Mouse (Mus musculus) spleen, embryonic (tissue): ENCODE data around the gene Kcnq4.

Experiments
- CTCF ChIA-PET: fragments of 350-600 bp; sonication (Branson Sonifier 250); formaldehyde crosslinking; loops from one replicate; lab custom pipeline; 2022; lab: Charles Lee

Kcnq4 gene

DNA sequence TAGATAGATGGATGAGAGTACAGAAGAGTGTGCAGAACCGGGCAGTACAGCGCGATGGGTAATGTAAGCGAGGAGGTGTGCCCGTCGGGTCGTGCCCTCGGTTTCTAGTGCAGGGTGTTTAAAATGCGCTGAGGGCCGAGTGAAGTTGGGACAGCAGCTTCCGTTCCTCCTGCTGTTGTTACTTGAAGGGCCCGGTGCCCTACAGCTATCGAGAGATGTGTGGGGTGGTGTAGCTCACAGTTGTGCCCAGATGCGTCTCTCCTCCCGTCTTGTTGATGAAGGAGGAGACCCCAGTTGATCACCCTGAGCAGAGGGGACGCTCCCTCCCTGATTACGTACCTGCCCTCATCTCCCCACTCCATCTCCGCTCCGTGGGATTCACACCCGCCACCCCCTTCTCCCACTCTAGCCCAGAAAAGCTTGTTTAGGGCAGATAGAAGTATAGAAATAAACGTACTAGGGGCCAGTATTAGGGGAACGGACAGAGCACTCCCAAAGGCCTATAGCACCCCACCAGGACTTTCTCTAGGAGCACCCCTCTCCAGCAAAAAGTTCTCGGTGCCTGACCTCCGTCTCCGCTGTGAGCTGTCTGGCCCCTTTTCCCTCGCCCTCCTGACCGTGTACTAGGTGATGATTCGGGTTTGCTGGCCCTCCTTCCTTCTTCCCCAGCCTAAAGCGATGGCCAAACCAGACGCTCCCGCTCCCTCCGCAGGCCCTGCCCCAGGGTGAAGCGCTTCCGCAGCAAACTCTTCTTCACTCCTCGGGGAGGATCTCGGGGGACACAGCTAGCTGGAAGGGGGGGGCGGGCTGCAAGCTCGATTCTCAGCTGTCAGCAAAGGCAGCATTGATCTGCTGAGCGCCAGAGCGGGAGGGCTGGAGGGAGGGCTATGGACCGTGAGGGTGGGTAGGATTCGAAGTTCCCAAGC is at the start of gene Kcnq4:
TSS of gene Kcnq4 (minus strand) at position 672 of the 926 bp plus-strand sequence.
- CTCF ChIA-PET: interaction anchor here (0.6 kb wide), 1 partner anchor 448 kb away, joined by 3 read pairs; no protein-coding TSS in a partner anchor

DNA sequence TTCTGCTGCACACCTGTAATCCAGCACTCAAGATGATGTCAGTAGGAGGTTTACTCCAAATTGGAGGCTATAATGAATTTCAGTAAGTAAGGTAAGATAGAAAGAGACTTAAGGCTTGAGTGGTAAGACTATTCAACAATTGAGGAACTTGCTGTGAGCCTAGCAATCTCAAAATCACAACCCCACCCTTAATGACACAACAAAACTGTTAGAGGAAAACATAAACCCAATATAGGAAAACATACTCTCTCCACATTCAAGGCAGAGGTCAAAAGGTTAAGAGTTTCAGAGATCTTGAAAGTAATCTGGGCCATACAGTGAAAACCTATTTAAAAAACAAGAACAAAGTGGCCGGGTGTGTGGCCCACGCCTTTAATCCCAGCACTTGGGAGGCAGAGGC is 48.3 kb upstream of the Kcnq4 start:
- CTCF ChIA-PET: interaction anchor here (0.6 kb wide), 1 partner anchor 9 kb away, joined by 6 read pairs; no protein-coding TSS in a partner anchor

DNA sequence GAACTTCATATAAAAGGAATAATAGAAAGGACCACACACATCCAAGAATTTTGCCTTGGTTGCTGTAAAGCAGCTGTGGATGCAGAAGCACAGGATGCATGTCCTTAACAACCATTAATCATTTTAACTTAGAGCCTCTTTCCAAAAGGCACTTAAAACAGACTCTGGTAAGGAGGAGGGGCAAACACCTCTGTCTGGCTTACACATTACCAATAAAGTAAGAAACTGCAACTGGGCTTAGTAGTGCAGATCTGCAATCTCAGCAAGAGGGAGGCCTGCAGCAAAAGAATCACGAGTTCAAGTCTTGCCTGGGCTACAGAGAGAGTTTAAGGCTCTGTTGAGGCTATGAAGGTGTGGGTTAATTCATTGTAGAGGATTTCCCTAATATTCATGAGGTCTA is 47.2 kb upstream of the Kcnq4 start:
- CTCF ChIA-PET: no interaction called here

- CTCF ChIA-PET: no interaction called here
These were observed 44.5 kb upstream of the Kcnq4 start for GRCm38 (mm10) chr4:120792918-120793317.

- CTCF ChIA-PET: no interaction called here
These were observed 41.6 kb upstream of the Kcnq4 start for GRCm38 (mm10) chr4:120790027-120790426.

DNA sequence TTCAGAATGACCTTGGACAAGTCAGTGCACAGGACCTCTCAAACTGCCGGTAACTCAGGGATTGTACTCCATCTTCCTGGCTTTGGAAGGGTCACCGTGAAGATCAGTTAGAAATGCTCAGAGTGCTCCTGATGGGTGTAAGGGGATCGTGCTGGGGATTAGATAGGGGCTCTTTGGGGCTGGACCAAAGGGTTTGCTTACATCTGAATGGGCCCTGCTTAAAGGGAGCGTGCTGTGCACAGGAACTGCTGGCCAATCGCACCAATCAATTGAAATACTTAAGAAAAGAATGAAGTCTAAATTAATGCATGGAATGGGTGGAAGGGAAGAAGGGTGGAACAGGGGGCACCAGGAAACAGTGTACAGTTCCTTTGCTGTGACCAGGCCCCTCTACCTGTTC is 7.4 kb upstream of the Kcnq4 start:
- CTCF ChIA-PET: interaction anchor here (0.5 kb wide), 1 partner anchor 24 kb away, joined by 3 read pairs; no protein-coding TSS in a partner anchor

DNA sequence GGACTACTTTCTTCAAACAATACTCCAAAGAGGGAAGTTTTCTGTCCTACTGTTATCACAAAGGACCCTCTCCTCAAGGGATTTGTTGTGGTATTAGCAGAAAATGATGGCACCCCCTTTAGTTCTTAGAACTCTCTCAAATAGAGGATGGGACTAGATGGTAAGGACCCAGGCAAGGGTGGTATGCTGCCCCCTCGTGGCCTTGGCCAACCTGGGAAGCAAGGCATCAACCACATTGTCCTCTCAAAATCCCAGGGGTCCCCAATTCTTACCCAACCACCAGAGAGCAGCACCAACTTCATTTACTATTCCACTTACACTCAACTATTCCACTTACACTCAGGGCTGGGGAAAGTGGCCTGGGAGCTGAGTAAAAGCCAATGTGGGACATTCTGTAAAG is 6.9 kb upstream of the Kcnq4 start:
- CTCF ChIA-PET: interaction anchor here (0.5 kb wide), 1 partner anchor 25 kb away, joined by 3 read pairs; no protein-coding TSS in a partner anchor

DNA sequence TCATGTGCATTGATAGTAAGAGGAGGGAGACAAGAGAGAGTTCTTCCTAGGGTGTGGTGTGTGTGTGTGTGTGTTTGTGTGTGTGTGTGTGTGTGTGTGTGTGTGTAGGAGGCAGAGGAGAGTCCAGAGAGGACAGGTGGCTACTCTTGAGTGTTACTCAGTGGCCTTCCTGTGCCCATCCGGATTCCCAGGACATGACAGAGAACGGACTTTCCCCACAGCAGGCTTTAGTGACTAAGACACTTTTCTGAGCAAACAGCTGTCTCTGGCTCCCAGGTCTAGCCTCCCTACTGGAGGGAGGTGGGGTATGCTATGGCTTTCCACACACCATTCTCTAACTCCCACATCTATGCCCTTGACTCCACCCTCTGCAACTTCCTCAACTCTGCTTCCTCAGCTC is 1.2 kb upstream of the Kcnq4 start:
- CTCF ChIA-PET: interaction anchor here (1.0 kb wide), 1 partner anchor 18 kb away, joined by 3 read pairs; no protein-coding TSS in a partner anchor

GRCm38 (mm10) chr4:120747243-120747792 is 1.1 kb downstream of the Kcnq4 start:
- CTCF ChIA-PET: no interaction called here

DNA sequence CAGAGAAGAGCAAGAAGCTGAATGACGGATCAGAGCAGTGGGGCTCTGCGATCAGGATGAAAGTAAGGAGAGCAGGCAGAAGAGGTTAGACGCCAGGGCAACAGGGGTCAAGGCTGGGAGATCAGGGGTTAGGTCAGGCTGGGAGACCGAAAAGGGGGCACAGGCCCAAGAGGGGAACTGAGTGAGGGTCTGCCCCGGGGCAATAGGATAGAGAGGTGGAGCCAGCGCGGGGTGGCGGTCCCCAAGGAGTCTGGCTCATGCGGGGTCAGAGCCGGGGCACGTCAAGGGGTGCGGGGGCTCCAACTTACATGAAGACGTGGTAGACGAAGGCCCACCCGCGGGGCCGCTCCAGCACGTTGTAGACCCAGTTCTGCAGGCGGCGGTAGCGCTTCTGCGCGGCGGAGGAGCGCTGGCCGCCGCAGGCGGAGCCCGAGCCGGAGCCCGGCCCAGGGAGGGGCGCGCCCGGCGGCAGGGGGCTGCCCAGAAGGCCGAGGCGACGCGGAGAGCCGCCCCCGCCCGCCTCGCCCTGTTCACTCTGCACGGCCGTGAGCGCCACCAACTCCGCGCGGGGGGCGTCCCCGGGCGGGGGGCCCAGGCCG is 1.8 kb downstream of the Kcnq4 start:
- CTCF ChIA-PET: no interaction called here

- CTCF ChIA-PET: no interaction called here
These were observed 2.5 kb downstream of the Kcnq4 start for GRCm38 (mm10) chr4:120745731-120746551.

GRCm38 (mm10) chr4:120743636-120744035 is 4.8 kb downstream of the Kcnq4 start:
- CTCF ChIA-PET: no interaction called here

DNA sequence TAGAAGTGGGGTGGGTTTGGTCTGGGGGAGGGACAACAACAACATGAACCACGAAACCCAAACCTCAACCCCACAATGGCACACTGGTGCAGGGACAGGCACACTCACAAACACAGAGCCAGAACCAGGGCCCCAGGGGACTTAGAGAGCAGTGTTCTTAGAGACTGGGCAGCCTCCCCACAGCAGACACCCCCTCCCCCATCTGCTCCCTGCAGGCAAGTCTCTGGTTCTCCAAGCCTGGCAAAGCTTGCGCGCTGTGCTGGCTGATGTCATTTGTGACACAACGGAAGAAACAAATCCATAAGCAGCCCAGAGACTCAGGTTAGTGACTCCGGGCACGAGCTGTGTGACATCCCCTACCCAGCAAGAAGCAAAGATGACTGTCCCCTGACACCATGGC is 7.1 kb downstream of the Kcnq4 start:
- CTCF ChIA-PET: interaction anchor here (0.5 kb wide), 1 partner anchor 15 kb away, joined by 3 read pairs; no protein-coding TSS in a partner anchor

- CTCF ChIA-PET: no interaction called here
These were observed 14.3 kb downstream of the Kcnq4 start for GRCm38 (mm10) chr4:120734012-120734622.

DNA sequence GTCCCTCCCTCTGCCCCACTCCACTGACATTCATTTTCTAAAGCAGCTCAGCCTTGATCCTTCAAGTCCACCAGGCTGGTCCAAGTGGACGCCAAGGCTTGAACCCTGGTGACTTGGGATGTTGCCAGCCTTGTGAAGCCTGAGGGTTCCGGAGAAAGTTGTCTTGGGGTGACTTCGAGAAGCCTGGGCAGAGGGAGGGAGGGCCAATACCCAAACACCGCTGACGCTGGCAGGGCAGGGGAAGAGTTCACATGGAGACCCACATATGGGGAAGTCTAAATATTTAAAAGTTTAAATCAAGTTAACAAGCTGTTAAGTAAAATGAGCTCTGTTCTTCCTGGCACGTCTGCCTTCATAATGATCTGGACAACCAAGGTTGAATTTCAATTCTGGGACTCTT is 15.7 kb downstream of the Kcnq4 start:
- CTCF ChIA-PET: no interaction called here

- CTCF ChIA-PET: no interaction called here
These were observed 17.3 kb downstream of the Kcnq4 start for GRCm38 (mm10) chr4:120731030-120731644.

DNA sequence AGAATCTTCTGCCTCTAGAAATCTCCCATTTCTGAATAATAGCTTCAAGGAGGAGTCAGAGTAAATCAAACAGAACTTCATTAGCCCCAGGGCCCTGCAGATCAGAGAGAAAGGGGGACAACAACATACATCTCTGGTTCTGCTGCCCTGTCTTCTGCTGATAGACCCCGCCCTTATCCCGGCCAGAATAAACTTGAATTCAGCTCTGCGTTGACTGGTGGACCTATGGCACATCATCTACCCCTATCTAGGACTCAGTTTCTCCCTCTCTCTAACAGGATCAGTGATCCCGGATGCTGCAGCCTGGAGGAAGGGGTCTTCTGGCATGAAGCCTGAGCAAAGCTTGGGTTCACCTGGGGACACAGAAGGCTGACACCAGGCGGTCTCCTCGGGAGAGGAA is 17.8 kb downstream of the Kcnq4 start:
- CTCF ChIA-PET: no interaction called here

DNA sequence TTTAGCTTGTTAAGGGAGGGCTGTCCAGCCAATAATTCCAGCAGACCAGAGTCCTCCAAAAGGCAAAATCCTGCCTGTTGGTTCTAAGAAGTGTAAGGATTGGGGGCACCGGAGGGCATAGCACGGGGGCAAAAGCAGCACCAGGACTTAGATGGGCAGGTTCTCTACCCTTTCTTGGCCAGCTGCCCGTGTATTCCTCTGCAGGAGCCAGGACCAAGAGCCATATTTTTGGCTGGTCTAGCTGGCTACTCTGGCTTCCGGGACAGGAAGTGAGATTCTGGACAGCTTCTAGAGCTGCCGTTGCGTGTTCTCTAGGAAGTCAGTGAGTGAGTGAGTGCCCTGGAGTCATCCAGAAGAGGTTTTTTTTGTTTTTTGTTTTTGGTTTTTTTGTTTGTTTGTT is 18.3 kb downstream of the Kcnq4 start:
- CTCF ChIA-PET: no interaction called here

- CTCF ChIA-PET: no interaction called here
These were observed 19.0 kb downstream of the Kcnq4 start for GRCm38 (mm10) chr4:120729441-120729840.

- CTCF ChIA-PET: no interaction called here
These were observed 20.6 kb downstream of the Kcnq4 start for GRCm38 (mm10) chr4:120727842-120728241.
